Mouse (Mus musculus) thymus, adult 18-20 months (tissue): ENCODE data around the gene Cdh23.

Experiments
- DNase-seq, 2 experiments: peaks; one replicate each; pipeline ENCODE4 v3.0.0; 2022; ENCODE audit warnings: mixed read lengths in 2 of 2

Cdh23 gene

GRCm38 (mm10) chr10:60357901-60358300 lies 338.4 kb downstream of the Cdh23 start:
- no peak for DNase-seq

GRCm38 (mm10) chr10:60357441-60357840 lies 338.8 kb downstream of the Cdh23 start:
- DNase-seq: no peak

GRCm38 (mm10) chr10:60354881-60355677 lies 341.2 kb downstream of the Cdh23 start:
- DNase-seq: no peak

GRCm38 (mm10) chr10:60354003-60354325 lies 342.3 kb downstream of the Cdh23 start:
- no peak for DNase-seq

- no peak for DNase-seq
Observed at GRCm38 (mm10) chr10:60353241-60354002, 342.9 kb downstream of the Cdh23 start.

GRCm38 (mm10) chr10:60351761-60352455 lies 344.4 kb downstream of the Cdh23 start:
- DNase-seq: no peak

GRCm38 (mm10) chr10:60351248-60351647 lies 345.0 kb downstream of the Cdh23 start:
- no peak for DNase-seq

GRCm38 (mm10) chr10:60350805-60351167 lies 345.5 kb downstream of the Cdh23 start:
- DNase-seq: peak; percentile 59 to 74

- no peak for DNase-seq
Observed at GRCm38 (mm10) chr10:60350077-60350804, 346.0 kb downstream of the Cdh23 start.

- DNase-seq: no peak
Observed at GRCm38 (mm10) chr10:60349644-60350043, 346.6 kb downstream of the Cdh23 start.

- DNase-seq: peak in 1 of 2 experiments; percentile 37
Observed at GRCm38 (mm10) chr10:60349056-60349455, 347.2 kb downstream of the Cdh23 start.

GRCm38 (mm10) chr10:60347768-60348610 lies 348.3 kb downstream of the Cdh23 start:
- DNase-seq: no peak

- peak; percentile 78 to 86 for DNase-seq
Observed at GRCm38 (mm10) chr10:60346701-60347405, 349.4 kb downstream of the Cdh23 start, which contains the start of gene Vsir. TSS of gene Vsir (plus strand) at chr10:60346851.

GRCm38 (mm10) chr10:60346056-60346455 lies 350.2 kb downstream of the Cdh23 start:
- no peak for DNase-seq

GRCm38 (mm10) chr10:60344111-60344510 lies 352.2 kb downstream of the Cdh23 start:
- no peak for DNase-seq

GRCm38 (mm10) chr10:60341528-60341927 lies 354.8 kb downstream of the Cdh23 start:
- DNase-seq: no peak

GRCm38 (mm10) chr10:60335021-60335420 lies 361.3 kb downstream of the Cdh23 start:
- no peak for DNase-seq

- no peak for DNase-seq
Observed at GRCm38 (mm10) chr10:60334583-60334982, 361.7 kb downstream of the Cdh23 start.

GRCm38 (mm10) chr10:60328963-60329650 lies 367.2 kb downstream of the Cdh23 start:
- DNase-seq: no peak

- DNase-seq: no peak
Observed at GRCm38 (mm10) chr10:60316166-60316565, 380.1 kb downstream of the Cdh23 start.

- DNase-seq: no peak
Observed at GRCm38 (mm10) chr10:60313606-60314005, 382.7 kb downstream of the Cdh23 start.
